Mouse (Mus musculus) heart, adult 9 months (tissue): ENCODE measurements around the gene Gm10153.
"Not testable (repeated sequence)": the region's sequence is repeated elsewhere in the genome, so short reads cannot be mapped to it uniquely, and the experiment has no call there.

Source experiments
- DNase-seq, 2 experiments: peaks; one replicate each; pipeline ENCODE4 v3.0.0; 2022; ENCODE audit warnings: low spot score in 2 of 2

Gene Gm10153

GRCm38 (mm10) chr7:142190289-142190688, at the start of gene Gm10153:
Gene Gm10153, minus strand, starts transcription at chr7:142190389.
- DNase-seq, result no peak

GRCm38 (mm10) chr7:142231540-142231939, 41.4 kb upstream of the Gm10153 start:
- no peak for DNase-seq

GRCm38 (mm10) chr7:142229871-142230270, 39.7 kb upstream of the Gm10153 start, which contains the start of gene Krtap5-5:
Gene Krtap5-5, minus strand, starts transcription at chr7:142229971.
- peak in 1 of 2 experiments; percentile 17 for DNase-seq

GRCm38 (mm10) chr7:142224518-142224917, 34.3 kb upstream of the Gm10153 start:
- no peak for DNase-seq

DNA sequence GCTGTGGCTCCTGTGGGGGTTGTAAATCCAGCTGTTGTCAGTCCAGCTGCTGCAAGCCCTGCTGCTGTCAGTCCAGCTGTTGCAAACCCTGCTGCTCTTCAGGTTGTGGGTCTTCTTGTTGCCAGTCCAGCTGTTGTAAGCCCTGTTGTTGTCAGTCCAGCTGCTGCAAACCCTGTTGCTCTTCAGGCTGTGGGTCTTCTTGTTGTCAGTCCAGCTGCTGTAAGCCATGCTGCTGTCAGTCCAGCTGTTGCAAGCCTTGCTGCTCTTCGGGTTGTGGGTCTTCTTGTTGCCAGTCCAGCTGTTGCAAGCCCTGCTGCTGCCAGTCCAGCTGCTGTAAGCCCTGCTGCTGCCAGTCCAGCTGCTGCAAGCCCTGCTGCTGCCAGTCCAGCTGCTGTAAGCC, 21.9 kb upstream of the Gm10153 start:
- DNase-seq, result not testable (repeated sequence)

DNA sequence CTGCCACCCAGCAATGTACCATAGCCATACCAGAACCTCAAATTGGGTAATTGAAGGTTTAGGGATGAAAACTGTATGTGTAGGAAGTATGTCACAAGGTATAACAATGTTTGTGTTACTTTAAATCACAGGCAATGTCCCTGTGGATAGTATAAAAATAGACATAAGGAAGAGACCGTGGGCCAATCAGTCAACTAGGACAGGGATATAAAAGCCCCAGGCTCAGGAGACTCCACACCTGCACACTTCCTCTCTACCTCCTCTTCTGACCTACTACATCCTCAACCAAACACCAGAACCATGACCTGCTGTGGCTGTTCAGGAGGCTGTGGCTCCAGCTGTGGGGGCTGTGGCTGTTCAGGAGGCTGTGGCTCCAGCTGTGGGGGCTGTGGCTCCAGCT, 21.4 kb upstream of the Gm10153 start, which contains the start of gene Gm7579:
Gene Gm7579, plus strand, starts transcription at position 301 of the 400 bp plus-strand sequence.
- DNase-seq, result no peak

- DNase-seq, result not testable (repeated sequence)
Measured at GRCm38 (mm10) chr7:142206891-142207290, 16.7 kb upstream of the Gm10153 start.

GRCm38 (mm10) chr7:142205488-142205887, 15.3 kb upstream of the Gm10153 start:
- no peak for DNase-seq

DNA sequence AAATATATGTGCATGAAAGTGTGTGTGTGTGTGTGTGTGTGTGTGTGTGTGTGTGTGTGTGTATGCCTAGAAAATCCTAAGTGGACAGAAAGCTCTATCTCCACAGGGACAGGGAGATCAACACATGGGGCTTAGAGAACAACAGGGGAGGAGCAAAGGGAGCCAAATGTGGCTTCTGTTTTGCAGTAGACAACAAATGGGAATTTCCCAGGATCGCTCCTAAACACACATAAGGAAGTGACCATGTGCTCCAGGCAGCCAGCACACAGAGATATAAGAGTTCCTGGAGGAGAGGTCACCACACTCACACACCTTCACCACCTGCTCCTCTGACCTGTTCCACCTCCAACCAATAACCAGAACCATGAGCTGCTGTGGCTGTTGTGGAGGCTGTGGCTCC, 10.9 kb upstream of the Gm10153 start, which contains the start of gene Krtap5-3:
Gene Krtap5-3, plus strand, starts transcription at position 301 of the 400 bp plus-strand sequence.
- no peak for DNase-seq

DNA sequence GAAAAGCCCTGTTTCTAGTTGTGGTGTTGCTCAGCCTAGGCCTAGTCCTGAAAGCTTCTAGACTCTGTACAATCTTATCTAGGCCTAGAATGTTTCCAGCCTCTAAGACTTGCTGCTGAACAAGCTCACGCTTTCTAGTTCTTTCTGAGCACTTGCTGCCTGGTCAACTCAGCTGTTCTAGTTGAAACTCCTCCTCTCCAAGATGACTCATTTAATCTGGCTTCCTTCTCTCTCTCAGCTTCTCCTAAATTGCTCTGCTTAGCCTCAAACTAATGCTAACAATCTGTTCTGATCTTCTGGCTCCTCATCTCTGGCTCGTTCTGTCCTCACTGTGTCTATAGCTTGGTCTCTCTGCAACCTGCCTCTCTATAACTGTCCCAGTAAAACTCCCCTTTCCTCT, 8.6 kb upstream of the Gm10153 start:
- DNase-seq, result no peak

- DNase-seq, result no peak
Measured at GRCm38 (mm10) chr7:142188156-142188555, 2.0 kb downstream of the Gm10153 start.

DNA sequence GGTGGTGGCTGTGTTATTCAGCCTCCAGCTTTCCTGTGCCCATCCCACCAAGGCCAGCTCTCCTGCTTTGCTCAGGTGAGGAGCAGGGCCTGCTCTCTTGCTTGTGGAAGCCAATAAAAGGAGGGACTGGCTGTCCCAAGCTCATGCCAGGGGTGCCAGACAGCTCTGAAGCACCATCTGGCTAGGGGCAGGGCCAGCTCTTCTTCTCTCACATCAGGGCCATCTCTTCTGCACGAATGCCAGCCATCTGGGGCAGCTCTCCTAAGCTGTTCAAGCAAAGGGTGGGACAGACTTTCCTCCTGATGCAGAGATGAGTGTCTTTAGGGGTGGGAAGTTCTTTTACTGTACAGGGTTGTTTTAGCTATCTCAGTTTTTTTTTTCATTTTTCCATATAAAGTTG, 9.2 kb downstream of the Gm10153 start:
- DNase-seq, result no peak

DNA sequence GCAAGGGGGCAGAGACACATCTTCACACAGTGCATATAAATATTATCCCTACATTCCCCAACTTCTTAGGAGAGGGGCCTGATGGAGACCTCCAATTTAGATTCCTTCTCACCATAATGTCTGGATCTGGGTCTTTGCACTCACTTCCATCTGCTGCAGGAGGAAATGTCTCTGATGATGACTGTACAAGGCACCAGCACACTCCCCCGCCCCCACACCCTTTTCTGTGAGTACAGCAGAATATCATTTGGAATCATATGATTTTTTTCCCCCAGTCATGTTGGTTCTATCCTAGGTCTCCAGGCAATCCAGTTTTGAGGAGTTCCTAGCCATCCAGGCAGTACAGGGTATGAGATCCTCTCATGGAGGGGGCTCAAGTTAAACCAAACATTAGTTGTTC, 11.5 kb downstream of the Gm10153 start:
- DNase-seq, result no peak

DNA sequence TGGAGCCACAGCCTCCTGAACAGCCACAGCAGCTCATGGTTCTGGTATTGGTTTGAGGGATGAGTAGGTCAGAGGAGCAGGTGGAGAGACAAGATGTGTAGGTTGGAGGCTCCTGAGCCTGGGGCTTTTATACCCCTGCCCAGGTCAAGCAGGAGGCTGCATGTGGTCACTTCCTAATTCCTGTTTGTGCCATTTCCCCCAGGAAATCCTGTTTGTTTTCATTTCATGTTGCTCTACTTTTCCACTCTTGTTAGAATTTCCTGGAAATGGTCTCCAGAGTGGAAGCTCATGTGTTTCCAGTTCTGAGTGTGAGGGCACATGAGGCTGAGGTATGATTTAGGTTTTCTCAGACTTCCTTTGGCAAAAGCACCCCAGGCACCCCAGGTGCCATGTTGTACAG, 14.3 kb downstream of the Gm10153 start, which contains the start of gene Krtap5-2:
Gene Krtap5-2, minus strand, starts transcription at position 101 of the 400 bp plus-strand sequence.
- DNase-seq, result not testable (repeated sequence)

DNA sequence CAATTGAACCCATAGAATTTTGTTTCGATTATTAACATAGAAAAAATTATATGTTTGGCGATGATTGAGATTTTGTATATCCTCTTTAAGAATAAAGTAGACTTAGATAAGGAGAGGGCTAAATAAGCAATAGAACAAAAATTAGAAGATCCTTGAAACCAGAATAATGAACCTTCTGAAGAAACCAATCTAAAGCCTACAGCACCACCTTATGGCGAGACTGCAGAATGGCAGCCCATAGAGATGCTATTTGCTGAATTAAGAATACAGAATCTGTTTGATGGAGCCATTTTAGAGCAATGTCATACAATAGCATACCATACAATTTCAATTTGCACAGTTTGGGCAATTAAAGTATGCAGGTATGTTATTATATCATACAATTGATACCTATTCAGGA, 20.4 kb downstream of the Gm10153 start:
- no peak for DNase-seq

DNA sequence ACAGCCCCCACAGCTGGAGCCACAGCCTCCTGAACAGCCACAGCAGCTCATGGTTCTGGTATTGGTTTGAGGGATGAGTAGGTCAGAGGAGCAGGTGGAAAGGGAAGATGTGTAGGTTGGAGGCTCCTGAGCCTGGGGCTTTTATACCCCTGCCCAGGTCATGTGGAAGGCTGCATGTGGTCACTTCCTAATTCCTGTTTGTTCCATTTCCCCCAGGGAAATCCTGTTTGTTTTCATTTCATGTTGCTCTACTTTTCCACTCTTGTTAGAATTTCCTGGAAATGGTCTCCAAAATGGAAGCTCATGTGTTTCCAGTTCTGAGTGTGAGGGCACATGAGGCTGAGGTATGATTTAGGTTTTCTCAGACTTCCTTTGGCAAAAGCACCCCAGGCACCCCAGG, 24.6 kb downstream of the Gm10153 start, which contains the start of gene Gm4553:
Gene Gm4553, minus strand, starts transcription at position 101 of the 400 bp plus-strand sequence.
- not testable (repeated sequence) for DNase-seq

DNA sequence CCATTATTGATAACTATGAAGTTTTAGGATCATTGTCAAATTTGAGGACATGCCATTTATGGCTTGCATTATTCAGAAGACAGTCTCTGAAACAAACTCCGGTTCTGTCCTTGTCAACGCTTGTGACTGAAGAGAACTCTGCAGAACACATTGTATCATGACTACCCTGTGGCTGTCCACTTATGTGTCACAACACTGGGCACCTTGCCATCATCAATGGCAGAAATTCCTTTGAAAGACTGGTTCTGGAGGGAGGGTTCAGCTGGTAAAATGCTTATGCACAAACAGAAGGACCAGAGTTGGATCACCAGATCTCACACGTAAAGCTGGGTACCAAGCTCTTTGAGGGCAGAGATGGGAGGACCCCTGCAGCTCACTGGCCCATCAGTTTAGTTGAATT, 30.8 kb downstream of the Gm10153 start:
- no peak for DNase-seq

DNA sequence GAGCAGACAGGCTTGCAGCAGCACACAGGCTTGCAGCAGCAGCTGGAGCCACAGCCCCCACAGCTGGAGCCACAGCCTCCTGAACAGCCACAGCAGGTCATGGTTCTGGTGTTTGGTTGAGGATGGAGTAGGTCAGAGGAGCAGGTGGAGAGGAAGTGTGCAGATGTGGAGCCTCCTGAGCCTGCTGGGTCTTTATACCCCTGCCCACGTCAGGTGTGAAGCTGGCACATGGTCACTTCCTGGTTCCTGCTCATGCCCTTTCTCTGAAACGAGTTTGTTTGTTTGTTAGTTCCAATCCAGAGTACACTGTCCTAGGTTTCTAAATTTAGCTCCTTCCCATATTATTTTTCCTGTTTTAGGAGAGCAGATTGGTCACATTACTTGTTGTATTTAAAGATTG, 33.2 kb downstream of the Gm10153 start, which contains the start of gene Gm29735:
Gene Gm29735, minus strand, starts transcription at position 101 of the 400 bp plus-strand sequence.
- not testable (repeated sequence) for DNase-seq

DNA sequence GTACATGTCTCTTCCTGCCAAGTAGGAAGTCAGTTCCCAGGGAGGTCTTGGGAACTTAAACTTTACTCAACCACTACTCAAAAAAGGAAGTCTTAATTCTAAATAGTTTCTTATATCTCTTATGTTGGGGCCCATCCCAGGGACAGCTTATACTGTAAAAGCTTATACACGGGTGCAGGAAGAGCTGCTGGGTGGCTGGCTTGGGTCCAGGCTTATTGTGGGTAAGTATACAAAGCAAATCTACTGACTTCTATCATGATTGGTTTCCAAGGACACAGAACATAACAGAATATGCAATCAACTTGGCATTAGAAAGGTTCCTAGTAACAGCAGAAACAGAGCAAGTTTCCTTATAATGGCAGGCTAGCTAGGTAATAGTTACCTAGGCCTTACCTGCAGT, 34.9 kb downstream of the Gm10153 start:
- DNase-seq, result no peak

DNA sequence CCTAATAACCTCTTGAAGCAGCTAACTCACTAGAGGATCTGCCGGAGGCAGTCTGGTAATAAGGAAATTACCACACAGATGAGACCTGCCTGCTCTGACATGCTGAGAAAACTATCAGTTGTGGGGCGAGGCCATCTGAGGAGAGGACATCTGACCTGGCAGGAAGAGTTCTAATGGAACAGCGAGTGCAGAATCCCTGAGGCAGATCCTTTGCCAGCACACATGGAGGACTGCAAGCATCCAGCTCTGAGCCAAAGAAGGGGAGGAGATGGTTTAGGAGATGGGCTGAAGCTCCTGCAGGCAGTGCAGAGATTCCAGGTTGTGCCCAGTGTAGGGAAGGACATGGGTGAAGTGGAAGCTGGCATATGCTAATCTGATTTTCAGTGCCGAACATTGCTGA, 38.0 kb downstream of the Gm10153 start:
- no peak for DNase-seq

DNA sequence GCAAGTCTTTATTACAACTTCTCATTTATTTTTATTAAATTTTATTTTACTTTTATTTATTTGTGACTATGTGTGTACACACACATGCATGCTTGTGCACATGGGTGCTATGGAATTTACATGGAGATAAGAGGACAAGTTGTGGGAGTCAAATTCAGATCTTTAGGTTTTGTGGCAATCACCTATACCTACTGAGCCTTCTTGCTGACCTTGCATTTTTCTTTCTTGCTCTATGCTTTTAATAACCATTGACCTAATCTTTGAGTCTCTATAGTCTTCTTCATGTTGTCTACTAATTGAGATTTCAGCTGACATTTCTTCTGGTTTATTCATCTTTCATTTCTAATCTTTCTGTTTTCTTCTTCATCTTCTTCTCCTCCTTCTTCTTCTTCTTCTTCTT, 41.6 kb downstream of the Gm10153 start:
- DNase-seq, result no peak

DNA sequence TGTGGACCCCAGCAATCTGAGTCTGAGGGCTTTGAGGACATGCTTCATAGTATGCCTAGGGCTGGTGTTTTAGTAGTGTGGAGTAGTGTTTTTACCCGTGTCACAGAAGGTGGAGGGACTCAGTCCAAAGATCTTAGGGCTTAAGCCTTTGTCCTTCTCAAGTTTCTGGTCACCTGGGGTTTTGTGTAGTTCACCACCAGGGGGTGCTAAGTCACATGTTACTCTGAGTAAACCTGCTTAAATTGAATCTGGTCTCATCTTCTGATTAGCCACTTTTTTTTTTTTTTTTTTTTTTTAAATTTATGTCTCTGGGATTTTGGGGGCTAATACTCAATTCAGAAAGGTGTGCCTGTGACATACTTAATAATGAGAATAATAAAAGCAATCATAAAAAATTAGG, 44.2 kb downstream of the Gm10153 start:
- peak; percentile 8 to 30 for DNase-seq

DNA sequence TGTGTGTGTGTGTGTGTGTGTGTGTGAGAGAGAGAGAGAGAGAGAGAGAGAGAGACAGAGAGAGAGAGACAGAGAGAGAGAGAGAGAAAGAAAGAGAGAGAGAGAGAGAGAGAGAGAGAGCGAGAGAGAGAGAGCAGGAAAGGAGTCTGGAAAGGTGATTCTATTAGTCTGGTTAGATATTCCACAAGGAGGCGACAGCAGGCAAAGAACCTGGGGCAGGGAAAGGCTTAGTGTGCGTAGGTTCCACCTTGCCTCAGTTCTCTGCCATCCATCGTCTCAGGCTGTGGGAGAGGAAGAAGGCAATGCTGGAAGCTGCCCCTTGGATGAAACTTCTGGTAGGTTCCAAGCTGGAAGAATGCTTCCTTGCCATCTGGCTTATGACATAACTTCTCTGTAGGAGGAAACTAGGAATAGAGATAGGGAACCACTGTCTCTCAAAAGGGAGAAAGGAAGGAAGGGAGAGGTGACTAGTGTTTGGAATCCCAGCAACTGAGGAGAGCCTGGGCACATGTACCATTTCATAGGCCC, 44.7 kb downstream of the Gm10153 start:
- DNase-seq, result no peak

GRCm38 (mm10) chr7:142144507-142144906, 45.7 kb downstream of the Gm10153 start, which contains the start of gene Gm45337:
Gene Gm45337, minus strand, starts transcription at chr7:142144607.
- DNase-seq, result no peak
